Mouse (Mus musculus): ENCODE results near the gene Smyd3. TPM values are rescaled to one million over a fixed set of nuclear protein-coding genes. Genes with fewer than 3 reads are reported as not detected.

Smyd3 gene
- polyA plus RNA-seq, 1 experiment from 2014 or later, result 22.1 TPM

- no peak overlapping the region for H3K9ac ChIP-seq
- no peak overlapping the region for H3K4me2 ChIP-seq (replicated peaks)
- peaks cover 62% of the 10 kb centered on the region for H3K36me3 ChIP-seq
- peaks cover 13% of the 10 kb centered on the region for H3K4me1 ChIP-seq
- no peak for ATAC-seq (ENCODE audit: low FRiP score, low read depth)
- H3K27ac ChIP-seq, result no peak overlapping the region
- 0 out of 2 replicates have a peak, but pooled peaks cover 5% of the 10 kb centered on the region for H3K27me3 ChIP-seq
- H3K4me3 ChIP-seq, result no peak overlapping the region
- no peaks in the 10 kb centered on the region for H3K9me3 ChIP-seq
- WGBS, result 87% methylated on average over 12 of the region's 12 CpGs
Measured at GRCm38 (mm10) chr1:178915056-178915455, 602.8 kb downstream of the Smyd3 start.

DNA sequence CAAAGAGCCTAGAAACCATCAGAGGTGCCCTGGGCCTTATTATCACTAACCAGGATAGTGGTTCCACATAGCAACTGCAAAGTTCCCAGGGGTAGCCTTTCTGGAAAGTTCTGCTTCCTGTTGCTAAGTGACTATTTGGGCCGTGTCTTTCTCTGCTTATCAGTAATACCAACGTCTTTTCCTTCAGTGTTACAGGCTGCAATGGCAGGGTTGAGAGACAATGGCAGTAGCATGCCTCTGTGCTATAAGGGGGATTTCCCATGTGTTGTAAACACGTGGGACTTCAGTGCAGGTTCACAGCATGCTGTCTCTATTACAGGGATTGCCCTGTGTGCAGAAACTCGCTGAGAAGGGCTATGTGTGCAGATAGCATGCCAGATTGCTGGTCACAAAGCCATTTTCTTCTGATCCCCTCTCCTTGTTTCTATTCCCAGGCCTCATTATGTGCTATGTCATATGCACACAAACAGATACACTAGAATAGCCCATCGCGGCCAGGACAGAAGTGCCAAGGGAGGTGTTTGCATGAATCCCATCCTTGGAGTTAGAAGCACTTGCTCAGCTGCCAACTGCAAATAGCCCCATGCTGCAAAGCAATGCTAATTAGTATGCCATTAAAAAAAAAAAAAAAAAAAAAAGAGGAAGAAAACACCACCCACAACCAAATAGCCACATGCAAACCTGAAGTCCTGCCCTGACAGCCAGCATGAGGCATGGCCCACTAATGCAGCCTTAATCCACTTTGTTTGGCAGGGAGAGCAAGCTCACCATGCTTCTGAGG is 604.7 kb downstream of the Smyd3 start:
- 62% methylated on average over 6 of the region's 6 CpGs for WGBS
- H3K27me3 ChIP-seq, result 0 out of 2 replicates have a peak, but pooled peaks cover 5% of the 10 kb centered on the region
- H3K36me3 ChIP-seq, result peaks cover 45% of the 10 kb centered on the region
- H3K9ac ChIP-seq, result no peak overlapping the region
- H3K4me3 ChIP-seq, result no peak overlapping the region
- no peak for ATAC-seq (ENCODE audit: low FRiP score, low read depth)
- H3K9me3 ChIP-seq, result no peaks in the 10 kb centered on the region
- peaks cover 16% of the 10 kb centered on the region for H3K4me1 ChIP-seq
- no peak overlapping the region for H3K27ac ChIP-seq
- H3K4me2 ChIP-seq (replicated peaks), result no peak overlapping the region

GRCm38 (mm10) chr1:178910951-178911350 is 606.9 kb downstream of the Smyd3 start:
- H3K9me3 ChIP-seq, result no peaks in the 10 kb centered on the region
- WGBS, result 45% methylated on average over 14 of the region's 14 CpGs
- H3K4me1 ChIP-seq, result peaks cover 16% of the 10 kb centered on the region
- no peak for ATAC-seq (ENCODE audit: low FRiP score, low read depth)
- H3K27me3 ChIP-seq, result 0 out of 2 replicates have a peak, but pooled peaks cover 5% of the 10 kb centered on the region
- no peak overlapping the region for H3K4me2 ChIP-seq (replicated peaks)
- no peak overlapping the region for H3K4me3 ChIP-seq
- H3K27ac ChIP-seq, result peak overlapping the region; percentile 15; the same call in 1 of the 2 replicates
- peaks cover 23% of the 10 kb centered on the region for H3K36me3 ChIP-seq
- H3K9ac ChIP-seq, result no peak overlapping the region

Other genes with a start within 250 kb of the Smyd3 start
- 32.0 and 32.9 TPM in 2 replicates for gene Tfb2m, start 28.2 kb upstream of the Smyd3 start, polyA plus RNA-seq (2015; fragmentation: Nextera tagmentation; extraction: Ambion mirVana)
- gene Cnst, start 28.3 kb upstream of the Smyd3 start, polyA plus RNA-seq (2015; fragmentation: Nextera tagmentation; extraction: Ambion mirVana), result 17.9 and 18.6 TPM in 2 replicates
- gene Sccpdh, start 150.2 kb upstream of the Smyd3 start, polyA plus RNA-seq (2015; fragmentation: Nextera tagmentation; extraction: Ambion mirVana), result 86.9 and 88.0 TPM in 2 replicates
- not detected in 2 replicates for gene Kif28, start 227.2 kb upstream of the Smyd3 start, polyA plus RNA-seq (2015; fragmentation: Nextera tagmentation; extraction: Ambion mirVana)